ENCODE assay signal across 8 mouse cellular contexts in the genomic region with DNA sequence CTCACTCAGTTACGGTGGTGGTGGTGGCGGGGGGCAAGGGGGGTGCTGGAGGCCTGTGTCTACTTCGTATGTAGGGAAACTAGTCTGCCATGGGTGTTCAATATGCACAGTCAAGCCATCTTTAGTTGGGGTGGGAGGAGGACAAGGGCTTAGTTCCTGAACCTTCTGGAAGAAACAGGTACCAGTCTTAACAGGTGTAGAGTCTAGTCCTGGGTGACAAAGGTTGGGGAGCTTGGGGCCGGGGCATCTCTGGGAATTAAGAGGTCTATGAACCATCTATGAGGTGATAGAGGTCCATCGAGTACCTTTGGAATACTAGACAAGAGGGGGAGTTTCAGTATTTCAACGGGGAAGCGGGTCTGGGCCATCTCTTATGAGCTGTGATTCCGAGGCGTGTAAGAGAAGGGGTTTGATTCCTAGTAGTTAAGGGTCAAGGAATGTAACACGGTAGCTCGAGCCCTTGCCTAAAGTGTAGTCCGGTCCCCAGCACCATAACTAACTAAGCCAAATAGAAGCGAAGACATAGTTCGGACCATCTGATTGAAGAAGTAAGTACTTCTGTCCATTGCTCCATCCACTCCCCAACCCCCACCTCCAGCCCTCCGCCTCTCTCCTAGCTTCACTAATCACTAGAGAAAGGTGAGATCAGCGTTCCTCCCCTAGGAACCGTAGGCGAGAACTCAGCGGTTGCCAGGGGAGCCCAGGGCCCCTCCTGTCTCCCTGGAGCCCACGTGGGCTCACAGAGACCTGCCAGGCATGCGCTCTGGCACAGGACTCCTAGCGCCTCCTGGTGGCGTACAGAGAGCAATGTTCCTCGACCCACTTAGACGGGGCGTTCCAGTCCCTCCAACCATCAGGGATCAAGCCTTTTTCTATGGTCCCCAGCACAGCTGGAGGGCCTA. TPM values are rescaled to one million over a fixed set of nuclear protein-coding genes. Genes with fewer than 3 reads are reported as not detected.
DNase-seq lines count a peak whose midpoint lies in the region; ATAC-seq and TF ChIP-seq lines count a peak whose summit lies in the region.

No protein-coding gene starts in this region.

- H3K27me3 ChIP-seq in spleen, adult 2 months (ENCODE audit: control insufficient read depth, insufficient read depth, low read length): peaks cover 13% of the 10 kb centered on the region
- H3K27me3 ChIP-seq in kidney, embryonic 16.5 days (ENCODE audit: insufficient read depth, low read length): peaks cover 68% of the 10 kb centered on the region
- H3K27me3 ChIP-seq in liver, embryonic 12.5 days (replicated peaks): peaks cover 97% of the 10 kb centered on the region

- ATAC-seq in kidney, embryonic 16.5 days (ENCODE audit: low FRiP score, low TSS enrichment): peak; percentile 50
- 0 out of 2 replicates have a peak, but pooled peaks have one; percentile 44 for ATAC-seq in liver, embryonic 12.5 days

- H3K4me1 ChIP-seq in spleen, adult 2 months (ENCODE audit: control insufficient read depth, insufficient read depth, insufficient read length): no peaks in the 10 kb centered on the region
- H3K4me1 ChIP-seq in kidney, embryonic 16.5 days (ENCODE audit: insufficient read depth, low read length): peaks cover 13% of the 10 kb centered on the region; the same call in 1 of the 2 replicates
- H3K4me1 ChIP-seq in liver, embryonic 12.5 days: peaks cover 7% of the 10 kb centered on the region

- no peaks in the 10 kb centered on the region for H3K9me3 ChIP-seq in kidney, embryonic 16.5 days (ENCODE audit: low read length)
- H3K9me3 ChIP-seq in liver, embryonic 12.5 days (replicated peaks): no peaks in the 10 kb centered on the region

- no peaks in the 10 kb centered on the region for H3K36me3 ChIP-seq in spleen, adult 2 months (ENCODE audit: control insufficient read depth, insufficient read depth, low read length)
- no peaks in the 10 kb centered on the region for H3K36me3 ChIP-seq in kidney, embryonic 16.5 days (ENCODE audit: insufficient read depth, low read length)
- H3K36me3 ChIP-seq in liver, embryonic 12.5 days: no peaks in the 10 kb centered on the region

- no peak overlapping the region for H3K4me3 ChIP-seq in spleen, adult 2 months (ENCODE audit: extremely low read depth, insufficient read depth, insufficient read length)
- H3K4me3 ChIP-seq in kidney, embryonic 16.5 days (ENCODE audit: low read length): no peak overlapping the region; the same call in 1 of the 2 replicates
- H3K4me3 ChIP-seq in liver, embryonic 12.5 days: no peak overlapping the region

- no peak for TF ChIP-seq POLR2A in spleen, adult 2 months (IDR thresholded peaks at IDR 0.05; ENCODE audit: low read depth, low read length)

- TF ChIP-seq CTCF in spleen, adult 2 months (IDR thresholded peaks at IDR 0.05; ENCODE audit: extremely low read depth, insufficient read depth, insufficient read length, insufficient replicate concordance): peak; percentile 47; the same call in 1 of the 2 replicates

- no peak overlapping the region for H3K9ac ChIP-seq in kidney, embryonic 16.5 days (replicated peaks; ENCODE audit: low read length)
- no peak overlapping the region for H3K9ac ChIP-seq in liver, embryonic 12.5 days

- WGBS in spleen, adult 2 months: 25% methylated on average over 26 of the region's 26 CpGs
- 18% methylated on average over 26 of the region's 26 CpGs for WGBS in kidney, embryonic 16.5 days
- 17% methylated on average over 26 of the region's 26 CpGs for WGBS in liver, embryonic 12.5 days (ENCODE audit: insufficient replicate concordance)

- DNase-seq in spleen, adult 2 months (ENCODE audit: low read depth in 1 of 2, low spot score in 2 of 2): peak in 1 of 2 experiments; percentile 35
- no peak for DNase-seq in spleen, adult 12 weeks (ENCODE audit: low spot score)
- peak; percentile 68 for DNase-seq in cerebellum, adult 9-10 months
- peak; percentile 58 to 84 for DNase-seq in frontal cortex, adult 2 months (ENCODE audit: extremely low spot score in 1 of 2, low spot score in 1 of 2)
- DNase-seq in naive thymus-derived CD4-positive, alpha-beta T cell, adult 2 months (ENCODE audit: low read depth): peak; percentile 75
- DNase-seq in thymus, postnatal 14 days: peak; percentile 41

- H3K4me2 ChIP-seq in kidney, embryonic 16.5 days (replicated peaks; ENCODE audit: low read depth, low read length): no peak overlapping the region
- H3K4me2 ChIP-seq in liver, embryonic 12.5 days: no peak overlapping the region

- H3K27ac ChIP-seq in spleen, adult 2 months (ENCODE audit: insufficient read depth, low read length): no peak overlapping the region
- no peak overlapping the region for H3K27ac ChIP-seq in kidney, embryonic 16.5 days (ENCODE audit: low read length)
- H3K27ac ChIP-seq in liver, embryonic 12.5 days: no peak overlapping the region

RNA-seq across cellular contexts. Expression of gene Gm20479, which starts 40.1 kb away (rescaled TPM):
- 0.47 and 0.54 TPM in 2 replicates for polyA plus RNA-seq in spleen, adult 2 months (2012; rRNA removed)
- polyA plus RNA-seq in frontal cortex, adult 2 months (2012; rRNA removed): 0.25 TPM in 1 of 2 replicates, not detected in the other
- polyA plus RNA-seq in kidney, embryonic 16.5 days (2015; fragmentation: Nextera tagmentation; extraction: Ambion mirVana): 0.64 and 0.80 TPM in 2 replicates
- polyA plus RNA-seq in liver, embryonic 12.5 days (2016; fragmentation: Nextera tagmentation; extraction: Ambion mirVana): not detected in 2 replicates

RNA-seq across cellular contexts. Expression of gene Shkbp1, which starts 41.5 kb away (rescaled TPM):
- polyA plus RNA-seq in spleen, adult 2 months (2012; rRNA removed): 130 and 166 TPM in 2 replicates
- polyA plus RNA-seq in frontal cortex, adult 2 months (2012; rRNA removed): 58.4 and 62.8 TPM in 2 replicates
- polyA plus RNA-seq in kidney, embryonic 16.5 days (2015; fragmentation: Nextera tagmentation; extraction: Ambion mirVana): 51.4 and 56.9 TPM in 2 replicates
- polyA plus RNA-seq in liver, embryonic 12.5 days (2016; fragmentation: Nextera tagmentation; extraction: Ambion mirVana): 32.1 and 36.1 TPM in 2 replicates

RNA-seq across cellular contexts. Expression of gene Sptbn4, which starts 50.2 kb away (rescaled TPM):
- 0.23 and 0.41 TPM in 2 replicates for polyA plus RNA-seq in spleen, adult 2 months (2012; rRNA removed)
- polyA plus RNA-seq in frontal cortex, adult 2 months (2012; rRNA removed): 131 and 135 TPM in 2 replicates
- 0.31 and 0.40 TPM in 2 replicates for polyA plus RNA-seq in kidney, embryonic 16.5 days (2015; fragmentation: Nextera tagmentation; extraction: Ambion mirVana)
- 0.11 and 0.12 TPM in 2 replicates for polyA plus RNA-seq in liver, embryonic 12.5 days (2016; fragmentation: Nextera tagmentation; extraction: Ambion mirVana)

RNA-seq across cellular contexts. Expression of gene Blvrb, which starts 50.5 kb away (rescaled TPM):
- polyA plus RNA-seq in spleen, adult 2 months (2012; rRNA removed): 280 and 330 TPM in 2 replicates
- polyA plus RNA-seq in frontal cortex, adult 2 months (2012; rRNA removed): 21.4 and 23.6 TPM in 2 replicates
- polyA plus RNA-seq in kidney, embryonic 16.5 days (2015; fragmentation: Nextera tagmentation; extraction: Ambion mirVana): 50.8 and 54.6 TPM in 2 replicates
- polyA plus RNA-seq in liver, embryonic 12.5 days (2016; fragmentation: Nextera tagmentation; extraction: Ambion mirVana): 895 and 897 TPM in 2 replicates

RNA-seq across cellular contexts. Expression of gene Ltbp4, which starts 59.8 kb away (rescaled TPM):
- polyA plus RNA-seq in spleen, adult 2 months (2012; rRNA removed): 157 and 164 TPM in 2 replicates
- polyA plus RNA-seq in frontal cortex, adult 2 months (2012; rRNA removed): 68.8 and 69.8 TPM in 2 replicates
- polyA plus RNA-seq in kidney, embryonic 16.5 days (2015; fragmentation: Nextera tagmentation; extraction: Ambion mirVana): 45.9 and 55.8 TPM in 2 replicates
- 5.7 TPM in 2 replicates for polyA plus RNA-seq in liver, embryonic 12.5 days (2016; fragmentation: Nextera tagmentation; extraction: Ambion mirVana)

Comparison
In these comparisons a context has a peak if more than half of its experiments do, and no peak if none do; other contexts are left out.
1. RNA of gene Sptbn4, which starts 50.2 kb away (polyA plus RNA-seq): 131 to 135 TPM in frontal cortex, adult 2 months; 0.31 to 0.40 TPM in kidney, embryonic 16.5 days, 0.23 to 0.41 TPM in spleen, adult 2 months and 0.11 to 0.12 TPM in liver, embryonic 12.5 days; every median in the first group is over 10 times any median in the second.